Mouse (Mus musculus): ENCODE measurements at regions not wholly inside any gene's neighbourhood (a gene's known extent, or its start where the extent isn't known, plus 50 kb on each side); places are given as distances from the start of the nearest gene placed in this dataset.
A peak's percentile ranks its signal among the peaks of the same experiment; 100 is the strongest.

DNA sequence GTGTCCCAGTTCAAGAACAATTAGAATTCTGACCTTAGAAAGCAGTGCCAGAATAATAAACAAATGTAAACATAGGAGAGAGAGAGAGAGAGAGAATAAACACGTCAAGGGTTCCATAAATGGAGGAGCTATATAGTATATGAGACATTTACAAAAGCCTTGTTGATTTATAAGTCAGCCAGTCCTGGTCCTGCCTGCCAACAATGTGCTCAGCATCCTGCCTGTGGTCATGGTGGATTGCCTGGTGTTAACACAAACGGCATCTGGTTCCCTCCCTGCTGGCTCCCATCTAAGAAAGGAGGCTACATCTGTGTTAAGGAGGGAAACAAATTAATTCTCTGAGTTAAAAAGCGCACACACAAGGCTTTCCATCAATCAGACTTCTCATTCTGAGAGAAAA, 133.5 kb upstream of the Hnrnpa3 start:
- no peak for DNase-seq
- intact Hi-C loops (cut with DNase I) = no loop called here

DNA sequence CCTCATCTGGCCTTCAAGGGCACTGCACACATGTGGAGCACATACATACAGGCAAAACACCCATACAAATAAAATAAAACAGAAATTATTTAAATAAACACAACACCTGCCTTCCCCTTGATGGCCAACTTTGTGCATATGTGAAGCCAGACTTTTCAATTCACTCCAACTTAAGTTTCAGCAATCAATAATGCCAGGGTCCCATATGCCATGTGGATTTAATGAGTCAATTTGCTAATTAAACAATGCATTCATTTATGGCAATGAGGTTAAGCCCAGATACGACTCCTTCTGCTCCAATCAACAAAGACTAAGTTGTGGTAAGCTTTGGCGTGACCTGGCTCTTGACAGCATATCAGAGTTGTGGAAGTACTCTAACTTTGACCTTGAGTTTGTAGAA, 130.4 kb upstream of the Hnrnpa3 start:
- no peak for DNase-seq
- intact Hi-C loops (cut with DNase I) = no loop called here

DNA sequence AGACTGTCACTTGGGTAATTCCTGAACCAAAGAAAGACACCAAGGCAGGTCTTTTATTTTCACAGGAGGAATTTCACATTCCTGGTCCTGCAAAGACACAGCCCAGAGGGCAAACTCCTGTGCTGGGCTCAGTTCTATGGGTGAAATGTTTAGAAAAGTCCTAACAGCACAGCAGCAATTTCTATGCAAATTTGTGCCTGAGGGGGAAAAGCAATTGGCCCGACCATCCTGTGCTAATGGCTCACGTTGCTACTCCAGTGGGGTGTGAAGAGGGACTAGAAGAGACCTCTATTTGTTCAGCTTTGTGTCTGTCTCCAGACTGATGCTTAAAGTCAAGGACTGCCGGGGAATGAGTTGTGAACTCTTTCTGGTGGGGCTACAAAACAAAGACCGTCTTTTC, 120.9 kb upstream of the Hnrnpa3 start:
- no peak for DNase-seq
- intact Hi-C loops (cut with DNase I) = no loop called here

DNA sequence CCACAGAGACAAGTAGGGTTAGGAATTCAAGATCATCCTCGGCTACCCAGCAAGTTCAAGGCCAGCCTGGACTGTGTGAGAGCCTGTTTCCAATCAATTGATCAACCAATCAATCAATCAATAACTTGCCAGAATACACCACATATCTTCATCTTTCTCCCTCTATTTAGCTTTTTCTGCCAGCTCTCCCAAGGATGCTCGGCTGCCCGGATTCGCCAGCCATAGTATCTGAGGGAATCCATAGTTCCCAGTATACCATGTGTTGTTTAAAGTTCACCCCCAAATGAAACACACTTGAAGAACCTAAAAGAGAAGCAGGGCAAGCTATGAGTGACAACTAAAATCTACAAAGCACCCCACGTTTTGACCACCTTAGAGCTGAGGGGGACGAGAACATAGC, 119.3 kb upstream of the Hnrnpa3 start:
- no peak for DNase-seq
- intact Hi-C loops (cut with DNase I) = no loop called here

DNA sequence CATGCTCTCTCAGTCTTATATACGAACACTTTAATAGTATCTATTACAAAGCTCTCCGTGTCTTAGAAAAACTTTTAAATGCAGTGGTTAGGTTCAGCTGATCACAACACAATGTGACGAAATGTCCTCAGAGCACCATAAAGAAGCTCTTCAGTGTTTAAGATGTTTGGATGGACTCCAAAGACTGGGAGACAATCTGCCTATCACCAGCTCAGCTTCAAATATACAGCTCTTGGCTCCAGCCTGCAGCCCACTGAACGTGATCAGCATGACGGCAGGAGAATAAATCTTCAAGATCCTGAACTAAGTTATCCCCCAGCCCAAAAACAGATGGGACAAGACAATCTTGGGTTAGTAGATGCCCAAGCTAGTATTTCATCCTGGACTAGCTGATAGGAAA, 116.7 kb upstream of the Hnrnpa3 start:
- intact Hi-C loops (cut with DNase I) = no loop called here
- no peak for DNase-seq

DNA sequence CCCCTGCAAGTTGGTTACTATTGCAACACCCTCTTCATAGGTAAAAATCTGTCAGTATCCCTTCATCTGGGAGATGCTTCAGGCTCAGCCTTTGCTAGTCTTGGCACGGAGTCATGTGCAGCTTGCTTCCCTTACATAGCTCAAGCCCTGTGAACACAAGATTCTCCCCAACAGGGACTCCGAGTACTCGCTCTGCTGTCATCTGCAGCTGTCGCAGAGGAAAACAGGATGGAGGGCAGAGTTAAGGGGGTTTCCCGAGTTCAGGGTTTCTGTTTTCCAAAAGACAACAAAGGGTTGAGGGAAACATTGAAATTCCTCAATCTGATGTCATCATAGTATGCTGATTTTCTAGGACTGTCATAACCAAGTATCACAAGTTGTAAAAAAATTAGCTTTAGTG, 116.3 kb upstream of the Hnrnpa3 start:
- no peak for DNase-seq
- intact Hi-C loops (cut with DNase I) = no loop called here

DNA sequence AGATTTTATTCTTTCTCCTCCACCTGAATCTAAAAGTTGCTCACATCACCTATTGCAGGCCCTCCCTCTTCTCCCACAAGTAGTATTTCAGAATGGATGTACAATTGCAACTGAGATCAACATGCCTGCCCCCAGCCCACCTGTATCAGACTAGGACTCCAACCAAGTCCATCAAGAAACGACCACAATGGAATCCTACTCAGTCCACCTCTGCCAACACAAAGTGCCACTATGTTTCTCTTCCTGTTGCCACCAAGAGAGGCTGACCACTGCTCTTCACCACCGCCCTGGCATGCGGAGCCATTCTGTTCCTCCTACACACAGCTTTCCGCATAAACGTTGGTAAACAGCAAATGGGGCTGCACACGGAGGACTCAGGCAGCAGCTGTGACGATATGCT, 113.1 kb upstream of the Hnrnpa3 start:
- no peak for DNase-seq
- intact Hi-C loops (cut with DNase I) = no loop called here

DNA sequence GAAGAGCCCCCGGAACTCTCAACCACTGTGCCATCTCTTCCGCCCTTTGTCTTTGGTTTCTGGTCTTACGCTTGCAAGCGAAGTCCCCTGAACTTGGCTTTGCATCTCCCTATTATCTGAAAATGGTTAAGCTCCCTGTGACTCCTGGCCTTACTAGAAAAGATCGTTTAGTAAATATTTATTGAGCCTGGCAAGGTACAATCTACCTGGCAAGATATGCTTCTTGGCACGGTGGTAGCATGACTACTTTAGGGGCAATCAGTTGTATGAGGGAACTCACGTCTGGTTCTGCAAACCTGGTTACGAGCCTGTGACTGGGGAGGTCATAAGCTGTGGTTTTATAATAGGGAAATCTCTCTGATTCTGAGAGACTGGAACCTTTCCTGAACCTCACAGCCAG, 103.4 kb upstream of the Hnrnpa3 start:
- intact Hi-C loops (cut with DNase I) = no loop called here
- no peak for DNase-seq

DNA sequence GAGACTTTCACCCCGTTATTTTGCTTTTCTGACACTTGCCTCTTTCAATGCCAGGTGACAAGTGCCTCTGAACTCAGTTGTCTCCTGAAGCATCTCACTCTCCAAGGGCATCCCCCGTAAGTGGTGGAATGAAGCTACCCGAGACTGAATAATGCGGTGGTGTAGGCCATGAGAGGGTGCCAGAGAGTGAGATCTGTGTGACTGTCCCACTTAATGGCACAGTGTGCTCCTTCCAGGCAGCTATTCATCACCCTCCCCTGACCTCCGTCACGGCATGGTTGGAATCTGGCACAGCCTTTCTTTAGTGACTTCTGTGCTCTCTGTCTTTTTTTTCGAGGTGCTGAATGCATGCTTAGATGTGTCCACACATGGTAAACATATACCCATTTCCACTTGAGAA, 102.3 kb upstream of the Hnrnpa3 start:
- DNase-seq = no peak
- intact Hi-C loops (cut with DNase I) = no loop called here

DNA sequence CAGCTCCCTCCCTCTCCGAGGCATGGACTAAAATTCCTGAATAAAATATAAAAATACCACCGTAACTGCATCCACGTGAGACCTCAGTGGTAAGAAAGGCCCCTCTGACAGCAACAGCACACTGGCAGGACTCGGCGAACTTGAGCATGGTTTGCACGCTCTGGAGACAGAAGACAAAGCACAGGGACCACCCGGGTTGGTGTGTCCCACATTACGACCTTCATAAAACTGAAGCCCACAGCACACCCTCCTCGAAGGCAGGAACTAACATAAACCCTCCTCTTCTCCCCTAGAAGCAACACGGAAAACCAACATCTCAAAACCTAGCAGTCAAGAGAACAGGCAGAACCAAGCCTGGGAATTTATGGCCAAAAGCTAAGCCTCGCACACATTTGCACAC, 101.7 kb upstream of the Hnrnpa3 start:
- intact Hi-C loops (cut with DNase I) = no loop called here
- DNase-seq = no peak

DNA sequence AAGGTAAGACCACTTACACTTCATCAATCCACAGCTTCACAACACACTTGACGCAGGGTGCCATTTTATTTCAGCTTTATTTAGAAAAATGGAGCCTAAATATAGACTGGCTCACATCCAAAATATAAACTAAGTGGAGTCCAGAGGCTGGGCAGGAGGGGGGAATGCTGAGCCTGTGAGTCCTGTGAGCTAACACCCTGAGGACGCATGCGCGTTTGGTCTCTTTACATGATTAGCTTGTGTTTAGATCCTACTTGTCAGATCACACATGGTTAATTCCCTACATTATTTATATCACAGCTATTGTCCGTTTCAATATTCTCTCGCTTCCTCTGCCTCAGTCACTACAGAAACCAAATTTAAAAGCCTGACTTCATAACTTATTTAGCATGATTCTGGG, 99.1 kb upstream of the Hnrnpa3 start:
- intact Hi-C loops (cut with DNase I) = no loop called here
- no peak for DNase-seq

DNA sequence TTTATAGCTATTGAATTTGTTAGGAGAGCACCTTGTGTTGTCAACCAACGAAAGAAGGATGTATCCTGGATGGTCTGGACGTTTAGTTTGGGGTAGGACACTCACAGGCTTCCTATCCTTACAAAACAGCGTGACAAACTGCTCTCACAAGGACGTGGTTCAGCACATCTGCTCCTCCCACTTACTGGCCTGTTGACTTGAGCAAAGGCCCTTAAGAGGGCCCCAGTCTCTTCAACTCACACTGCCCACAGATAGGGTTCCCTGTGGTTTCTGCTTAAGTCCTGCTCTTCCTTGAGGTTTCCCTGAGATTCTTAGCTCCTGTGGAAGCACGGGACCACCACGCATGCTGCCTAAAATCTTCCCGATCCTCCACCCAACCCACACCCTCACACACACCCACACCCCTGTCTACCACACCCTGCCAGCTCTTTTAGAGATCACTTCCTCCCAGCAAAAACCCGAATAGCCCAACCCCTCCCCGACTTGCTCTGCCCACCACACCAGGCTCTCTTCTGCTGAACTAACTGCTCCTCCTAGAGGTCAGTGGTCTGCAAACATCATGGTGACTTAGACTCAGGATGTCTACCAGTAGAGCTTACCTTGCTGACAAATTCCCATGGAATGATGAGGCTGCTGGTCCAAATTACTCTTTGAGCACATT, 95.7 kb upstream of the Hnrnpa3 start:
- DNase-seq = no peak
- intact Hi-C loops (cut with DNase I) = no loop called here

DNA sequence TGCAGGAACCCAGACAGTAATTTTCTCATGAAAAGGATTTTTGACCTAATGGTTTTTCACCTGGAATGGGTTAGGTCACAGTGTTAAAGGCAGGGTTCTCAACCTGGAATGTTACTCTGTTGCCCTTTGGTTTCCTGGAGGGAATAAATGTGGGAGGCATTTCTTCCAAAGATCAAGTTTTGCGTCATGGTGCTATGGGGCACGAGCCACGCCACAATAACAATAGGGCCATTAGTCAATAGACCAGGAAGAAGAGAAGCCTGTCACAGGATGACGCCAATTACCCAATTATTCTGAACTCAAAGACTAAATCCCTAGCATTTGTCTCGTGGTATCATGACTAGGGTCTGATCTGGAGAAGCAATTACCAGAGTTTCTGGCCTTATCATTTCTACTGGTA, 94.3 kb upstream of the Hnrnpa3 start:
- no peak for DNase-seq
- intact Hi-C loops (cut with DNase I) = no loop called here

DNA sequence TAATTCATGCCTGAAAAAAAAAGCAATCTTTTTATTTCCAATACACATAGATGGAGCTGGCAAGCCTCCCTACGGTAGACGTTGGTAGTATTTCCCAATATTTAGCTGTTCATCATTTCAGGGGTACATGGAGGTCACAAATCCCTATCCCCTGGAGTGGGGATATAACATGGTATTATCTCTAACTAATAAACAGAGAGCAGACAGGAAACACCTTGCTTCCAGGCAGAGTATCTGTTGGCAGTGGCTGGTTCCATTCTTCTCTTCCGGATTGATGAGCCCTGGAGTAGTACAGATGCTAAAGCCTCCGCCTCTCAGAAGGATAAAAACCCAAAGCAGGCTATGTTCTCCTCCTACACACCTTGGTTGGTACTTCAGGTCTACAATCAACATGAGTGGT, 91.9 kb upstream of the Hnrnpa3 start:
- DNase-seq = no peak
- intact Hi-C loops (cut with DNase I) = no loop called here

DNA sequence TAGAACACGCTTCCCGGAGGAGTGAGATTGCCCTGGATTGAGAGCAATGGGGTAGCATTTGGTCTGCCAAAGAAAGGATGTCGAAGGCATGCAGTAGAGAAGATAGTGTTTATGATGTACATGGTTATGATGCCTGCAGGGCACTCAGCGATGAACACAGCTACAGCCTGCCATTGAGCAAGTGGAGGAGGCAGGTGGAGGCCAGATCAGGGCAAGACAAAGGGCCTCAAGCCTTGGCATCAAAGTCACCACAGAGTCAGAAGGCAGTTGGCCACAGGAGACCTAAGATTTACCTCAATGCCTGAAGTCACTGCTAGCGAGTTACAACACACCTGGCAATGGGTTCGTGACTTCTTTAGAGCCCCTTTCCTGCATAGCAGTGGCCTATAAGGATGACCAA, 89.3 kb upstream of the Hnrnpa3 start:
- intact Hi-C loops (cut with DNase I) = no loop called here
- no peak for DNase-seq

DNA sequence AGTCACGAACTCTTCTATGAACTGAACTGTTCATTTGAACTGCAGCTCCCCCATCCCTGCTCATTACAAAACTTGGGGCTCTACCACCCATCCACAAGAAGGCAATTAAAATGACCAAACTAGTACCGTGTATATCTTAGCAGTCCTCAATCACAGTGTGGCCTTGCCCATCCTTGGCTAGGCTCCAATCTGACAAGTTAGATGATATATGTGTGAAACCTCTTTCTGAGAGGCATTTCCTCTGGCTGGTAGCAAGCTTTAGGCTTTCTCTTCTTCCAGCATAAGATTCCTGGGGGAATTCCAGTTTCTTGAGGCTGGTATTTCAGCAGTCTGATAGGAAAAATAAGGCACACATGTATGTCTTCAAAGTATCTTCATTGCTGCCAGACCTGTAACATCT, 88.8 kb upstream of the Hnrnpa3 start:
- DNase-seq = no peak
- intact Hi-C loops (cut with DNase I) = no loop called here

DNA sequence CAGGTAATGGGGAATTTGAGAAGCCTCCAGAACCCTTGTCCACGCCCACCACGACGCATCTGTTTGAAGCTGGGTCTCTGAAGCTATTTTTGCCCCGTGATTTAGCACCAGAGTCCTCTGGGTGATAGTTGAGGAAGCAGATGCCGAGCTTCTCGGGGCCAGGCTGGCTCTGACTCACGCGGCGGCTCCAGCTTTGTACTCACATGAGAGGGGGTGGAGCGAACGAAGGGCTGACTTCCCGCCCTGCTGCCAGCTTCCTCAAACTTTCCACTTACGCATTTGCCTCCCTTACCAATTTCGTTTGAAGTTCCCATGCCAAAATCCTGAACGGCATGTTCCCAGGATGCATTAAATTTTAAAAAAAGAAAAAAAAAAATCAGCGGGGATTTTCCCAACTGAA, 74.1 kb upstream of the Hnrnpa3 start:
- intact Hi-C loops (cut with DNase I) = loop anchor here (5.0 to 10.0 kb wide), 3 partner anchors 270 to 878 kb away; no protein-coding TSS in a partner anchor
- DNase-seq = peak; percentile 45 to 71

DNA sequence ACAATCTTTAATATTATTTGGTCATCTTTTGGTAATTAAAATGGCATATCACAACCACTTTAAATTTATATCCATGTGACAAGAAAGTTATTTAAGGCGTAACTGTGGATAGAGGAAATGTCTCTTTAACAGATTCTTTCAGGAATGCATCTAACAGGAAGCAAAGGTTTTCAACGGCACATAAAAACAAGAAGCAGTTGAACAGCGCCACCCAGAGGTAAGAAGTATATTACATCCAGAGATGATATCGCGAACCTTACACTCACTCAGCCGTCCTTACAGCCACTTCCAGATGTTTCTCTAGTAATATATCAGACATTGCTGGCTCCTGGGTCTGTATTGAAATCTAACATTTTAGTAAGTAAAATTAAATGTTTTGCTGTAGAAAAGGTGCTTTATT, 70.5 kb upstream of the Hnrnpa3 start:
- peak in 1 of 2 experiments; percentile 30 for DNase-seq
- intact Hi-C loops (cut with DNase I) = loop anchor here (5.0 to 10.0 kb wide), 3 partner anchors 274 to 881 kb away; no protein-coding TSS in a partner anchor

DNA sequence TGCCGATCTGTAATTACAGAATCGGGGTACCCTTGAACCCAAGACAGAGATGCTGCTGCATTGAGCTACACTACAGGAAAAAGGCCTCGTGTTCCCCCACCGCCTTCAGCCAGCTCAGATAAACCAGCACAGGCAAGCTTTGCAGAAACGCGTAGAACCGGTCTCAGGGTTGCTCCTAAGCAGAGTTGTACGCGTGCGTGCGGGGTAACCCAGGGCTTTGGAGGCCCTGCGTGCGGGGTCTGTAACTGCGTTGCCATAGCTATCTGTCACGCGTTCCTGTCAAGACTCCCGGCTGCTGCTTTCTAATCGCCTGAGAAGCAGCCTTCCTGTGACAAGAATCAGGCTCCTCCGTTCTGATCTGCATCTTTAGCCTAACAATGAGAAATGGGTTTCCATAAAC, 69.6 kb upstream of the Hnrnpa3 start:
- intact Hi-C loops (cut with DNase I) = loop anchor here (5.0 to 10.0 kb wide), 3 partner anchors 275 to 882 kb away; no protein-coding TSS in a partner anchor
- DNase-seq = no peak

DNA sequence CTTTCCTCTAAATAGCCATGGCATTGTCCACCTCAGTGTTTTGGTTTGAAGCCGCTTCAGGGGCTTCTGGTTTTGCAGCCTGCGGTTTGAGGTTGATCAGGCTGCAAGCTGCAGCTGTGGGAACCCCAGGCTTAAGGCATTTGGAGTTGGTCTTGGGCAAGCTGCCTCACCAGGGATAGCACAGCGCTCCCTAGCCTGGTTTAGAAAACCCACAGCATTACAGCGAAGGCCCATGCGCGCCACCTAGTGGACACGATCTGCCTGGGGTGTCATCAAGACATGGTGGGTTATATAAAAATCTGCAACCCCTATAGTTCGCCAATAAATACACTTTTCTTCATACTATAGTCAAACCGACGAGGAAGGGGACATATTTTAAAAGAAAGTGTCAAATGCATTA, 68.9 kb upstream of the Hnrnpa3 start:
- intact Hi-C loops (cut with DNase I) = no loop called here
- peak; percentile 82 to 84 for DNase-seq

DNA sequence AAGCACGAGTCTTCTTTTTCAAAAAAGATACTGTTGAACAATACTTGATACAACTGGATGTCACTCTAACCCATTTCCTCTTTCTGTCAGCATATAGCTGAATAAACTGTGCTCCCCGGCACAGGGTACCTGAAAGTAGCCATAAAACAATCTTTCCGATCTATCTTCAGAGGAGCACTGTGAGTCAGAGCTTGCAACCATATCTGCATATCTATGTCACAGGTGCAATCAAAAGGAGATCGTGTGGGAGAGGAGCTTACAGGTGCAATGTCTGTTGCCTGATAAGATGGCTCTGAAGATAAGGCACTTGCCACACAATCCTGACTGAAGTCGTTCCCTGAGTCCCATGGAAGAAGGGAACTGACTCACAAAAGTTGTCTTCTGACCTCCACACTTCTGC, 58.5 kb upstream of the Hnrnpa3 start:
- intact Hi-C loops (cut with DNase I) = loop anchor here (10.0 kb wide), 2 partner anchors 274 to 364 kb away; no protein-coding TSS in a partner anchor
- no peak for DNase-seq

DNA sequence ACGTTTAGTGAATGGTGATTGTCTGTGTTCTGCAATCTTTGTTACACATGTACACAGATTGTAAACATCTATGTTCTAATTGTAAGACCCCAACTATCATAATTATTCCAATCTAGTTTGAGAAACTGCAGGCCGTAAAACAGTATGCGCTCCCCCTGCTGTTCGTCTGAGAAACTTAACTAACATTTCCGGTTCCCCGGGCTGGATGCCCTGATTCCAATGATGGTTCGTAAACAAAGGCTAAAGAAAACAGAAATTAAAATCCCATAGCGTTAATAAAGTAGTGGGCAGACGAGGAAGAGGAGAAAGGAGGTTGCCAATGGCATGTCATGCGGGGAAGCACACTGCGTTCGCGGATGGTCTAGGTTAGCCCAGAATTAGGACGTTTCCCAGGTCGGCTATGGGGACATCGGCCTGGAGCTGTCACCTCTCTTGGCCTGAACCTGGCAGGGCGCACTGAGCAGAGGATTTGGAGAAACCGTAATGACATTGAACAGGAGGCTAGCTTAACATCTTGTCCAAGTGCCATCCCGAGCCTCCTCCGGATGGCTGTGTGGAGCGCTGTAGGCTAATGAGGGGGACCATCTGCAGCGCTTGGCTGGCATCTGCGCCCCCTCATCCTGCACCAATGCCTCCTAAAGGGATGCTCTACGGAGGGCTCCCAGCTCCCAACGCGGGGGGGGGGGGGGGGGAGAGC, 55.7 kb upstream of the Hnrnpa3 start:
- intact Hi-C loops (cut with DNase I) = loop anchor here (10.0 kb wide), 2 partner anchors 271 to 361 kb away; no protein-coding TSS in a partner anchor
- DNase-seq = peak in 1 of 2 experiments; percentile 29
